Mouse (Mus musculus): ENCODE data around the gene Gm3336. TPM values are rescaled to one million over a fixed set of nuclear protein-coding genes. Genes with fewer than 3 reads are reported as not detected.

Gene Gm3336
- polyA plus RNA-seq, 1 experiment from 2014 or later, result not detected

GRCm38 (mm10) chr8:70719796-70720270, 1.5 kb downstream of the Gm3336 start:
- H3K4me1 ChIP-seq (replicated peaks; ENCODE audit: control insufficient read depth, insufficient read depth, low read length), result no peaks in the 10 kb centered on the region
- H3K4me2 ChIP-seq (ENCODE audit: low read depth, low read length, severe bottlenecking), result no peak overlapping the region
- no peaks in the 10 kb centered on the region for H3K27me3 ChIP-seq (ENCODE audit: control insufficient read depth, insufficient read depth, low read length)
- H3K9me3 ChIP-seq (ENCODE audit: control insufficient read depth, low read length), result no peaks in the 10 kb centered on the region
- ATAC-seq (replicated peaks; ENCODE audit: low FRiP score), result no peak
- H3K9ac ChIP-seq (ENCODE audit: low read length), result no peak overlapping the region
- H3K4me3 ChIP-seq (ENCODE audit: low read depth, low read length), result no peak overlapping the region
- DNase-seq (ENCODE audit: low spot score), result no peak
- no peaks in the 10 kb centered on the region for H3K36me3 ChIP-seq (ENCODE audit: control insufficient read depth, insufficient read depth, low read length)
- WGBS, result 76% methylated on average over 9 of the region's 9 CpGs
- H3K27ac ChIP-seq (ENCODE audit: low read depth, low read length), result no peak overlapping the region

- DNase-seq (ENCODE audit: low spot score) (peak; percentile 87), ATAC-seq (replicated peaks; ENCODE audit: low FRiP score) (peak; percentile 69; the same call in 1 of the 2 replicates)
- H3K4me2 ChIP-seq (ENCODE audit: low read depth, low read length, severe bottlenecking), result no peak overlapping the region
- 8% methylated on average over 3 of the region's 3 CpGs for WGBS
- no peaks in the 10 kb centered on the region for H3K36me3 ChIP-seq (ENCODE audit: control insufficient read depth, insufficient read depth, low read length)
- no peaks in the 10 kb centered on the region for H3K4me1 ChIP-seq (replicated peaks; ENCODE audit: control insufficient read depth, insufficient read depth, low read length)
- H3K9me3 ChIP-seq (ENCODE audit: control insufficient read depth, low read length), result no peaks in the 10 kb centered on the region
- no peaks in the 10 kb centered on the region for H3K27me3 ChIP-seq (ENCODE audit: control insufficient read depth, insufficient read depth, low read length)
- H3K9ac ChIP-seq (ENCODE audit: low read length), result no peak overlapping the region
- H3K4me3 ChIP-seq (ENCODE audit: low read depth, low read length), result no peak overlapping the region
- no peak overlapping the region for H3K27ac ChIP-seq (ENCODE audit: low read depth, low read length)
Observed at GRCm38 (mm10) chr8:70720739-70721138, 2.4 kb downstream of the Gm3336 start.

DNA sequence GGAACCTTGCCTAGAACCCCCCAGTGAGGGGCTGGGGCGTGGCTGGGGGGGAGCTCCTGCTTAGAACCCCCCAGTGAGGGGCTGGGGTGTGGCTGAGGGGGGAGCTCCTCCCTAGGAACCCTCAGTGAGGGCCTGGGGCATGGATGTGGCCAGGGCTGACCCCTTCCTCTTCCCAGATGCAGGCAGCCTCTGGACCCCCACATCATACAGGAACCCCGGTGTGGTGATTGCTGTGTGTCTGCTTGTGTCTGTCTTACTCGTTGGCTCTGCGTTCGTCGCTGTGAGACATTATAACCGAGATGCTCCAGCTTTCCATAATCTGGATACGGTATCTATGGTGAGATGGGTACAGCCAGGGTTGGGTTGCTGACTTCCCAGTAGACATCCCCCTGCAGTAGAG, 3.3 kb downstream of the Gm3336 start:
- WGBS, result 86% methylated on average over 8 of the region's 8 CpGs
- ATAC-seq (replicated peaks; ENCODE audit: low FRiP score) (no peak), DNase-seq (ENCODE audit: low spot score) (peak; percentile 51)
- Histone ChIP-seq H3K9me3 (ENCODE audit: control insufficient read depth, low read length) (no peaks in the 10 kb centered on the region), H3K4me3 (ENCODE audit: low read depth, low read length) (no peak overlapping the region), H3K27me3 (ENCODE audit: control insufficient read depth, insufficient read depth, low read length) (no peaks in the 10 kb centered on the region), H3K4me2 (ENCODE audit: low read depth, low read length, severe bottlenecking) (no peak overlapping the region), H3K9ac (ENCODE audit: low read length) (no peak overlapping the region), H3K4me1 (replicated peaks; ENCODE audit: control insufficient read depth, insufficient read depth, low read length) (no peaks in the 10 kb centered on the region), H3K27ac (ENCODE audit: low read depth, low read length) (no peak overlapping the region), H3K36me3 (ENCODE audit: control insufficient read depth, insufficient read depth, low read length) (no peaks in the 10 kb centered on the region)

DNA sequence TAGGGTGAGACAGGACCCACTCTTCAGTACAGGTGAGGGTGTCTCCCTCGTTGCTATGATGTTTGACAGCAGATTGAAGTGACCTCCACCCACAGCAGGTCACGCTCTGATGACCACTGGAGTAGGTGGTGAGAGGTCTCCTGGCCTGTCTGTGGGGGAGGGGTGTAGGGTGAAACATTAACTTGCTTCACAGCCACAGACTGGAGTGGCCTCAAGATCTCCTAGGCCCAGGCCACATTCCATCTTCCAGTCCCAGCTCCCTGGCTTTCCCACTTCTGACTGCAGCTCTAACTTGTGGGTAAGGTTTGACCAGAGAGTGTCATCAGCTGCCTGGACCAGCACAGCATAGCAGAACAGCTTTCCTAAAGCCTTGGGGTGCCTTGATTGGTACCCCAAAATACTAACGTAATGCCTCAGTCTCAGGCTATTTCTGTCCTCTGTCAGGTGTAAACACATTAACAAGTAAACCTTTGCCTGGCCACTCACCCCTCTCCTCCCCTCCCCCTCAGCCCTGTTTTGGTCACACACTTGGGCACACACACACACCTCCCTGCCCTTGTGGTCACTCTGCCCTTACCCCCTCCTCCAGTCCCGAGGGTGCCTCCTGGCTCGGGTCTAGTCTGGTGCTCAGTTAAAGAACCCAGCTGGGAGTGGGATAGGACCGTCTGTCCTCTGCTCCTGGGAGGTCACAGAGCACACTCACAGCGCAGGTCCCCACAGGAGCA, 5.3 kb downstream of the Gm3336 start, which contains the start of gene Pde4c:
TSS of gene Pde4c (plus strand) at position 235 of the 725 bp plus-strand sequence.
- H3K9me3 ChIP-seq (ENCODE audit: control insufficient read depth, low read length), result no peaks in the 10 kb centered on the region
- DNase-seq (ENCODE audit: low spot score) (no peak), ATAC-seq (replicated peaks; ENCODE audit: low FRiP score) (no peak)
- no peaks in the 10 kb centered on the region for H3K36me3 ChIP-seq (ENCODE audit: control insufficient read depth, insufficient read depth, low read length)
- H3K27ac ChIP-seq (ENCODE audit: low read depth, low read length), result no peak within 1 kb of the TSS
- H3K4me3 ChIP-seq (ENCODE audit: low read depth, low read length), result no peak within 1 kb of the TSS
- no peak within 1 kb of the TSS for H3K9ac ChIP-seq (ENCODE audit: low read length)
- no peak within 1 kb of the TSS for H3K4me2 ChIP-seq (ENCODE audit: low read depth, low read length, severe bottlenecking)
- 75% methylated on average over 7 of the region's 7 CpGs for WGBS
- H3K27me3 ChIP-seq (ENCODE audit: control insufficient read depth, insufficient read depth, low read length), result peaks cover 3% of the 10 kb centered on the region
- no peaks in the 10 kb centered on the region for H3K4me1 ChIP-seq (replicated peaks; ENCODE audit: control insufficient read depth, insufficient read depth, low read length)

DNA sequence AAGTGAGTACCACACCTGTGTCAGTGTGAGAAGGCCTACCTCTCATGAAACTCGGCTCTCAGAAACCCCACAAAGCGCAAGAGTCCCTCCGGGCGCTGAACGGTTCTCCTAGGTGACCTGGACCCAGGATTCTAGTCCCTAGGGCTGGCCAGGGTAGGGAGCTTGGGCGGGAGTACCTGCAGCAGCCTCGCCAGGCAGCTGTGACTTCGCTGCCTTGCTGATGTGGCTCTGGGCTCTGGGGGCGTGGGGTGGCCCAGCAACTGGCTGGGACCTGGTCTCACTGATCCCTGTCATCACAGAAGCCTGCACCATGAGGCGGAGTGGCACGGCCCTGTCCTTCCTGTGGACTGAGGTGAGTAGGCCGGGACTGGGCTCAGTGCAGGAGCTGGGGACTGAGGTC, 5.9 kb downstream of the Gm3336 start:
- Histone ChIP-seq H3K27ac (ENCODE audit: low read depth, low read length) (no peak overlapping the region), H3K9me3 (ENCODE audit: control insufficient read depth, low read length) (no peaks in the 10 kb centered on the region), H3K9ac (ENCODE audit: low read length) (no peak overlapping the region), H3K4me2 (ENCODE audit: low read depth, low read length, severe bottlenecking) (no peak overlapping the region), H3K4me3 (ENCODE audit: low read depth, low read length) (no peak overlapping the region), H3K27me3 (ENCODE audit: control insufficient read depth, insufficient read depth, low read length) (peaks cover 6% of the 10 kb centered on the region), H3K36me3 (ENCODE audit: control insufficient read depth, insufficient read depth, low read length) (no peaks in the 10 kb centered on the region), H3K4me1 (replicated peaks; ENCODE audit: control insufficient read depth, insufficient read depth, low read length) (no peaks in the 10 kb centered on the region)
- DNase-seq (ENCODE audit: low spot score) (no peak), ATAC-seq (replicated peaks; ENCODE audit: low FRiP score) (no peak)
- WGBS, result 78% methylated on average over 12 of the region's 12 CpGs

DNA sequence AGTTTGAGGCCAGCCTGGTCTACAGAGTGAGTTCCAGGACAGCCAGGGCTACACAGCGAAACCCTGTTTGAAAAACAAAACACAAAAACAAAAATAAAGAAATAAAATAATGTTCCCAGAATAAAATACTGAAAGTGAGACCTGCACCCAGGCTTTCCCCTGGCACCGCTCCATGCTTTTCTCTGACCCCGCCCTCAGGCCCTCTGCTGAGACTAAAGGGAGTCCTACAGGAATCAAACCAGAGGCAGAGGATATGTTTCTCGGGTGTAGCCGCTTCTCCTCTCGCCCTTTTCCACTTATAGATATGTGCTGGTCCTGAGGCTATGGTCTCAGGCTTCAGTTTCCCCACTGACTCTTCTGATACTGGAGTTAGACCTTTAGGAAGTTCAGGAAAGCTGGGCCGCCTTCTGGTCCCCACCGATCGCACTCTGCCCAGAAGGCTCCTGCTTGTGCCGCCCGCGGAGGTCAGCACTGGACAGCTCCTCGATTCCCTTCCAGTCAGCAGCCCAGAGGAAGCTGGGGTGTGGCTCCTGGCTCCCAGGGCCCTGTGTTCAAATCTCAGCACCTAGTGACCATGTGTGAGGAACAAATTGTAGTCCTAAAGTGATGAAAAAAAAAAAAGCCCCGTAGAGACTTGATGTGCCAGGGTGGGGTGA, 7.6 kb downstream of the Gm3336 start:
- Histone ChIP-seq H3K27ac (ENCODE audit: low read depth, low read length) (no peak overlapping the region), H3K4me2 (ENCODE audit: low read depth, low read length, severe bottlenecking) (no peak overlapping the region), H3K36me3 (ENCODE audit: control insufficient read depth, insufficient read depth, low read length) (no peaks in the 10 kb centered on the region), H3K27me3 (ENCODE audit: control insufficient read depth, insufficient read depth, low read length) (peaks cover 18% of the 10 kb centered on the region), H3K4me3 (ENCODE audit: low read depth, low read length) (no peak overlapping the region), H3K9ac (ENCODE audit: low read length) (no peak overlapping the region), H3K4me1 (replicated peaks; ENCODE audit: control insufficient read depth, insufficient read depth, low read length) (no peaks in the 10 kb centered on the region), H3K9me3 (ENCODE audit: control insufficient read depth, low read length) (no peaks in the 10 kb centered on the region)
- WGBS, result 29% methylated on average over 14 of the region's 14 CpGs
- ATAC-seq (replicated peaks; ENCODE audit: low FRiP score), result no peak
- DNase-seq (ENCODE audit: low spot score), result no peak

- no peak overlapping the region for H3K27ac ChIP-seq (ENCODE audit: low read depth, low read length)
- H3K36me3 ChIP-seq (ENCODE audit: control insufficient read depth, insufficient read depth, low read length), result no peaks in the 10 kb centered on the region
- H3K27me3 ChIP-seq (ENCODE audit: control insufficient read depth, insufficient read depth, low read length), result peaks cover 21% of the 10 kb centered on the region
- H3K9me3 ChIP-seq (ENCODE audit: control insufficient read depth, low read length), result no peaks in the 10 kb centered on the region
- no peak overlapping the region for H3K9ac ChIP-seq (ENCODE audit: low read length)
- H3K4me1 ChIP-seq (replicated peaks; ENCODE audit: control insufficient read depth, insufficient read depth, low read length), result no peaks in the 10 kb centered on the region
- H3K4me2 ChIP-seq (ENCODE audit: low read depth, low read length, severe bottlenecking), result no peak overlapping the region
- DNase-seq (ENCODE audit: low spot score) (no peak), ATAC-seq (replicated peaks; ENCODE audit: low FRiP score) (no peak)
- 46% methylated on average over 11 of the region's 11 CpGs for whole genome bisulfite sequencing
- H3K4me3 ChIP-seq (ENCODE audit: low read depth, low read length), result no peak overlapping the region
Observed at GRCm38 (mm10) chr8:70726721-70727120, 8.4 kb downstream of the Gm3336 start.

GRCm38 (mm10) chr8:70729808-70730475, 11.6 kb downstream of the Gm3336 start:
- peaks cover 24% of the 10 kb centered on the region for H3K27me3 ChIP-seq (ENCODE audit: control insufficient read depth, insufficient read depth, low read length)
- no peaks in the 10 kb centered on the region for H3K36me3 ChIP-seq (ENCODE audit: control insufficient read depth, insufficient read depth, low read length)
- 3% methylated on average over 34 of the region's 34 CpGs for WGBS
- no peaks in the 10 kb centered on the region for H3K9me3 ChIP-seq (ENCODE audit: control insufficient read depth, low read length)
- DNase-seq (ENCODE audit: low spot score) (peak; percentile 52), ATAC-seq (replicated peaks; ENCODE audit: low FRiP score) (peak; percentile 30; the same call in 1 of the 2 replicates)
- H3K27ac ChIP-seq (ENCODE audit: low read depth, low read length), result no peak overlapping the region
- H3K4me1 ChIP-seq (replicated peaks; ENCODE audit: control insufficient read depth, insufficient read depth, low read length), result no peaks in the 10 kb centered on the region
- H3K9ac ChIP-seq (ENCODE audit: low read length), result no peak overlapping the region
- peak overlapping the region; percentile 17 for H3K4me3 ChIP-seq (ENCODE audit: low read depth, low read length)
- peak overlapping the region; percentile 37; the same call in 1 of the 2 replicates for H3K4me2 ChIP-seq (ENCODE audit: low read depth, low read length, severe bottlenecking)

All from forebrain, embryonic 11.5 days (tissue).